Mouse (Mus musculus) lung, postnatal 0 days (tissue): ENCODE data around the gene Gm20481.

ENCODE experiments used
- CTCF ChIP-seq: IDR thresholded peaks from 2 replicates; pipeline ENCODE4 v1.5.1; 2016; ENCODE audit warnings: antibody characterized with exemption, mild to moderate bottlenecking
- EP300 ChIP-seq: IDR thresholded peaks from 2 replicates; pipeline ENCODE4 v1.6.1; 2016; ENCODE audit warnings: antibody characterized with exemption, mild to moderate bottlenecking, control low read depth

GRCm38 (mm10) chr17:35011440-35011839 is 41.7 kb downstream of the Gm20481 start:
- TF ChIP-seq CTCF (no peak), EP300 (no peak)
